Mouse (Mus musculus) CD8-positive naive resting alpha-beta T cell, adult 2 months (primary cell): ENCODE data around the gene Chek1.
A peak's percentile ranks its signal among the peaks of the same experiment; 100 is the strongest.

Source experiments
- DNase-seq, 2 experiments: peaks; one replicate each; pipeline ENCODE4 v3.0.0; 2022; ENCODE audit warnings: low read depth in 2 of 2, low spot score in 2 of 2

Chek1 gene

DNA sequence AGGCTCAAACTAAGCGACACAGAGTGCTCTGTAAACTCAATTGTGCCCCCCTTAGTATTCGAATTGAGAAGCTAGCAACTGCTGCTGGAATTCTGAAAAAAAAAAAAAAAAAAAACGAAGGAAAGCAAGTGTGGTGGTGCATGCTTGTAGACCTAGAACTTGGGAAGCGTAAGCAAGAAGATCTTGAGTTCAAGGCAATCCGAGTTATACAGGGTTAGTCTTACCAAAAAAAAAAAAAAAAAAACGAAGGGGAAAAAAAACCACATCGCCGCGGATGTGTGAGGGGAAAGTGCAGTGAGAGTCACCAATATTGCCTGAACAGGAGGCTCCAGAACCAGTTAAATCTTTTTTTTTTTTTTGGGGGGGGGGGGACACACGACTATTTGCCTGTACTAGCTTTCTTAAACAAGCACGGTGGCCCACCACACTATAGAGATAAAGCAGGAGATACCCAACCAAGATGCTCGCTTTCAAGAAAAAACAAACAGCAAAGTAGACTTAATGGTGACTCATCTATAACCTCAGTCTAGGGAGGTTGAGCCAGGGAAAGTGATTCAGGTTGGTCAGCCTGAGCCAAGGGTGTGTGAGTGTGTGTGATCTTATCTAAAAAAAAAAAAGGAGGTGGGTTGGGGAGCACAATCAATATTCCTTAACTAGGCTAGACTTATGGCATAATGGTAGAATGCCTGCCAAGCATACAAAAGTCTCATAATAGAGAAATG is at the start of gene Chek1:
Chek1 (minus strand) TSS at position 32 of the 722 bp plus-strand sequence.
- DNase-seq, result no peak

GRCm38 (mm10) chr9:36769048-36769413 is 42.2 kb upstream of the Chek1 start:
- DNase-seq, result no peak

- DNase-seq, result peak in 1 of 2 experiments; percentile 56
Observed at GRCm38 (mm10) chr9:36768156-36769047, 41.5 kb upstream of the Chek1 start.

- DNase-seq, result peak; percentile 97 to 98
Observed at GRCm38 (mm10) chr9:36767203-36768143, 40.6 kb upstream of the Chek1 start, which contains the start of gene Stt3a. Gene Stt3a (minus strand): TSS chr9:36767679.

DNA sequence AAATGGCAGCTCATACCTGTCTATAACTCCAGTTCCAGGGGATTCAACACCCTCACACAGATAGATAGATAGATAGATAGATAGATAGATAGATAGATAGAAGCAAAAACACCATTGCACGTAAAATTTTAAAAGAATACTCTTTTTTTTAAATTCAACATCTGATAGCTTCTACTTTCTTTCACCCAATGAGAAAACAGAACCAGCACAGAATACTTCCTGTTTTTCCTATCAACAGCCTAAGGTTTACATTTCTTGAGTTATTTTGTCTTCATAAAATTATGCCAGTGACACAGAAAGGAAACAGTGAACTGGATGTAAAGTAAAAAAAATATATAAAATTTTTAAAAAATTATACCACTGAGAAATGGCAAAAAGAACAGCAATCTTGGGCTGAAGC is 37.5 kb upstream of the Chek1 start:
- no peak for DNase-seq

GRCm38 (mm10) chr9:36726131-36727033 is 483 bp downstream of the Chek1 start:
- DNase-seq, result peak; percentile 73 to 88

DNA sequence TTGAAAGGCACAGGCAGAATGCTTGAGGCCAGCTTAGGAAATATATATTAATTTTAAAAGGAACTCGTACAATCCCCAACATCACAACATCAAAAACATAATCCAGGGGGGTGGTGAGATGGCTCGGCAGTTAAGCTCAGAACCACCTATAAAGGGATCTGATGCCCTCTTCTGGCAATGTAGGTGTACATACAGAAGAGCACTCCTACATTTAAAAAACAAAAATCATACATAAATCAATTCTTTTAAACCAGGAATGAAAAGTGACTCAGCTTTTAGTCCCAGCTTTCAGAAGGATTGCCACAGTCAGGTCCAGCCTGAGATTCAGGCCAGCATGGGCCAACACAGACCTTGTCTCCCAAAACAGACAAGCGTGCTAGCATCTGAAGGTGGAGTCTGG is 10.2 kb downstream of the Chek1 start:
- DNase-seq, result no peak

GRCm38 (mm10) chr9:36707304-36707703 is 19.6 kb downstream of the Chek1 start:
- no peak for DNase-seq

- DNase-seq, result no peak
Observed at GRCm38 (mm10) chr9:36705923-36706322, 20.9 kb downstream of the Chek1 start.

- no peak for DNase-seq
Observed at GRCm38 (mm10) chr9:36694276-36694675, 32.6 kb downstream of the Chek1 start.

GRCm38 (mm10) chr9:36692920-36693319 is 33.9 kb downstream of the Chek1 start, which contains the start of gene Acrv1:
Gene Acrv1 (plus strand): TSS chr9:36693220.
- DNase-seq, result no peak

- no peak for DNase-seq
Observed at GRCm38 (mm10) chr9:36687329-36687728, 39.5 kb downstream of the Chek1 start.

GRCm38 (mm10) chr9:36681424-36681823 is 45.4 kb downstream of the Chek1 start:
- no peak for DNase-seq
